Mouse (Mus musculus) lung, postnatal 36 days (tissue): ENCODE data around the gene Gm42420.

Source experiments
- DNase-seq: peaks from one replicate; pipeline ENCODE4 v3.0.0; 2022; ENCODE audit warnings: mixed read lengths

Gene Gm42420

GRCm38 (mm10) chr6:39585517-39585916, at the start of gene Gm42420:
TSS of gene Gm42420 (plus strand) at chr6:39585753.
- DNase-seq, result no peak

- DNase-seq, result no peak
Measured at GRCm38 (mm10) chr6:39536621-39537020, 48.9 kb upstream of the Gm42420 start.

- no peak for DNase-seq
Measured at GRCm38 (mm10) chr6:39537276-39537675, 48.3 kb upstream of the Gm42420 start.

GRCm38 (mm10) chr6:39538227-39538626, 47.3 kb upstream of the Gm42420 start:
- DNase-seq, result no peak

GRCm38 (mm10) chr6:39539679-39540155, 45.8 kb upstream of the Gm42420 start:
- peak; percentile 68 for DNase-seq

GRCm38 (mm10) chr6:39540563-39540962, 45.0 kb upstream of the Gm42420 start:
- no peak for DNase-seq

GRCm38 (mm10) chr6:39542631-39543597, 42.6 kb upstream of the Gm42420 start:
- DNase-seq, result peak; percentile 80

- peak; percentile 67 for DNase-seq
Measured at GRCm38 (mm10) chr6:39543769-39544420, 41.7 kb upstream of the Gm42420 start.

- DNase-seq, result no peak
Measured at GRCm38 (mm10) chr6:39545474-39545873, 40.1 kb upstream of the Gm42420 start.

GRCm38 (mm10) chr6:39548030-39548429, 37.5 kb upstream of the Gm42420 start:
- no peak for DNase-seq

- DNase-seq, result no peak
Measured at GRCm38 (mm10) chr6:39551981-39552636, 33.4 kb upstream of the Gm42420 start.

- no peak for DNase-seq
Measured at GRCm38 (mm10) chr6:39554888-39555647, 30.5 kb upstream of the Gm42420 start.

- no peak for DNase-seq
Measured at GRCm38 (mm10) chr6:39555648-39555945, 30.0 kb upstream of the Gm42420 start.

GRCm38 (mm10) chr6:39556900-39557659, 28.5 kb upstream of the Gm42420 start:
- no peak for DNase-seq

GRCm38 (mm10) chr6:39557723-39558261, 27.8 kb upstream of the Gm42420 start, which contains the start of gene Dennd2a:
TSS of gene Dennd2a (minus strand) at chr6:39557867.
- peak; percentile 69 for DNase-seq

GRCm38 (mm10) chr6:39559276-39559939, 26.1 kb upstream of the Gm42420 start:
- DNase-seq, result no peak

- peak; percentile 96 for DNase-seq
Measured at GRCm38 (mm10) chr6:39562166-39563015, 23.2 kb upstream of the Gm42420 start.

- DNase-seq, result peak; percentile 63
Measured at GRCm38 (mm10) chr6:39567528-39567927, 18.0 kb upstream of the Gm42420 start.

- no peak for DNase-seq
Measured at GRCm38 (mm10) chr6:39570426-39570825, 15.1 kb upstream of the Gm42420 start.
